Mouse (Mus musculus) ovary, adult 18-20 months (tissue): Measurements from ENCODE around the gene Cntnap2.
"Not testable (repeated sequence)": the region's sequence is repeated elsewhere in the genome, so short reads cannot be mapped to it uniquely, and the experiment has no call there.

Experiments used
- DNase-seq: peaks from one replicate; pipeline ENCODE4 v3.0.0; 2022; ENCODE audit warnings: low spot score, mixed read lengths

The Cntnap2 gene

GRCm38 (mm10) chr6:46263171-46263570 lies 1204.0 kb downstream of the Cntnap2 start:
- no peak for DNase-seq

- no peak for DNase-seq
Measured at GRCm38 (mm10) chr6:46346946-46347345, 1287.8 kb downstream of the Cntnap2 start.

- DNase-seq = no peak
Measured at GRCm38 (mm10) chr6:46361091-46361490, 1301.9 kb downstream of the Cntnap2 start.

- no peak for DNase-seq
Measured at GRCm38 (mm10) chr6:46362156-46362555, 1303.0 kb downstream of the Cntnap2 start.

DNA sequence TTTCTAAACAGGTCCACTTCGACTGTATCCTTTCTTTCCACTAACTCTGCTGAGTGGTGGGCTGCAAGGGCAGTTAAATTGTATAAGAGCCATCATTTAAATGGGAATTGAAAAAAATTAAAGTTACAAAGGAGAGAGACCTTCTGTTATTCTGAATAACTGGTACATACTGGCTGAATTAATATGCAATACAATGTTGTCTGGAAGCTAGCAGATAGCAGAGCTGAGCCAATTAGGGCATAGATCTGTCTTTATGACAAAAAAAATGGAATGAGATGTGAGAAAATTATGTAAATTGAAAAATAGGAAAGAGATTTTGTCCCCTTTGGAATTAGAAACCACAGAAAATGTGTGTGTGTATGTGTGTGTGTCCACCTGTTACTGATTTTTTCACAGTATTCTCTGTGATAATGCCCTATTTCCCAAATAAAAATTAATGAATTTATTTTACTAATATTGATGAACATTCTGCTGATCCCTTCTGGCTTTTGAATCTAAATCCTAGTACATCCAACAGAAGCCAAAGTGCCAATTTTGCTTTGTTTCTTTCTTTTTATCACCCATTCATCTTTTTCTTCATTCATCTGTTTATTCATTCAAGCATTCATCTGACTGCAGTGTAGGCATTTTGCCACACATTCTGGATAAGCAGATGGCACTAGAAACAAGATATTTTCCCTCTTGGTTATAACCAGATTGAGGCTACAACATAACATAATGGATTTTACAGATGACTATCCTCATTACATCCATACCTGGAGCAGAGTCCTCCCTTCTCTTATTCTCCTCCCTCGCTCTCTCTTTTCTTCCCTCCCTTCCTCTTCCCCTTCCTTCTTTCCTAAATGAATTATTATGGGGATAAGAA lies 1339.8 kb downstream of the Cntnap2 start:
- DNase-seq = no peak

GRCm38 (mm10) chr6:46414154-46414553 lies 1355.0 kb downstream of the Cntnap2 start:
- DNase-seq = no peak

DNA sequence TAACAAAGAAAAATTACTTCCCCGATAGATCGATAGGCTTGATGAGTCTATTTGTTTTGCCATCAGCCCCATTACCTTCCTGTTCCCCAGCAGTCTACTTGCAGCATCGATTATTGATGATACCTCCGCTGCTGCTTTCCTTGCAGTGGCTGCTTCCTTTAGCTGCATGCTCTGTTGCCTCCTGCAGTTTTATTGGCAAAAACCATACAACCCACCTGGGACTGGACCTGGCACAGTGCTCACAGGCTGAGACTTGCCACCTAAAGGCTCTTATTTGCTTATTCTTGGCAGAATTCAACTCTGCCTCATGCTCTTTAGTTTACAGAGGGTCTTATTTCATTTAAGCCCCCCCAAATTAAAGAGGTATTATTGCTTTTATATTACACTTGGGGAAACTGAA lies 1355.4 kb downstream of the Cntnap2 start:
- DNase-seq = no peak

DNA sequence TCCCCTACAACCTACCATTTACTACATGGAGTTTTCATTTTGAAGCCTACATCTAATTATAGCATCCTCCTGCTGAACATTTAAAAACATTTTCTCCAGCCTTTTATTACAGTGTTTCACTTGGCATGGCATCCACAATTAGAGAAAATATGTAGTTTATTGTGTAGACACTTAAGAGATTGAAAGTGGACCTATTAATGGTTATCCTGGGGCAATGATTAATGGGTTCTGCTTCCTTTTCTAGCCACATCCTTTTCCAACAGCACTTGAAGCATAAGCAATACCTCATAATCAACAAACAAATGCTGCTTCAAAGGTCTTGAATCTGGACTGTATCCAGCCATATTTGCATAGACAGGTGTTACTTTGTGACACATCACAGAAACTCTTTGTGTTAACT lies 1360.7 kb downstream of the Cntnap2 start:
- DNase-seq = no peak

DNA sequence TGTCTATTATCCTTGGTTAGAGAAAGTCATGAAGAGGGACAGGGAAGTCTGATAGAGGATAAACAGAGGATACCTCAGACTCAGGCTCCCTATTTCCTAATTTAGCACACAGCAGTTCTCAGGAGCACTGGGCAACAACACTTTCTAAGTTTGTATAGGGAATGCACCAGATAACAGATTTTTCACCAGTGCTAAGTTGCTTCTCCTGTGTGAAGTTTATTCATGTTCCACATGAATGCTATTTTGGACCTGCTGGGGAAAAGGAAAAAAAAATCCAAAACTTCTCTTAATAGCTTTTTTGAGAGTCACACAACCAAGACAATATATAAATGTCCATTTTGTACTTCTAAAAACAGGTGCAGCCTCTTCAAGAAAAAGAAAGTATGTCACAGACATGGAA lies 1361.2 kb downstream of the Cntnap2 start:
- DNase-seq = no peak

GRCm38 (mm10) chr6:46428231-46428630 lies 1369.1 kb downstream of the Cntnap2 start:
- DNase-seq = no peak

GRCm38 (mm10) chr6:46450917-46451638 lies 1391.9 kb downstream of the Cntnap2 start:
- no peak for DNase-seq

GRCm38 (mm10) chr6:46472683-46473082 lies 1413.5 kb downstream of the Cntnap2 start:
- no peak for DNase-seq

GRCm38 (mm10) chr6:46484392-46484791 lies 1425.2 kb downstream of the Cntnap2 start:
- DNase-seq = no peak

DNA sequence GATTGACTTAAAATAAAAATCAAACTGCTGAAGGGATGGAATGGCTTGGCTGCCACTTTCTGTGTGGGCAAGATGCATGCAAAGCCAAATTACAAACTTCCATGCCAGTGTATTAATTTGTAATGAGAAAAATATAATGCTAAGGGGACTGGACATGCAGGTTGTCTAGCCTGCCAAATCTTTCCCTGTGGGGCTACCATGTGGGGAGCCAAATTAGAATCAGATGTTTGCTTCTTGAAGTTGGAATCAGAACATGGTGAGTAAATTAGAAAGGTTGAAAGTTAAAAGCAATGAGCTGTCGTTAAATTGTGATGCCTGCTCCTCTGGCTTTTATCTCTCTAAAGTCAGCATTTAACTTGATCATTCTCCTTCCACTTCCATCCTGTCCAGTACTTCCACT lies 1443.6 kb downstream of the Cntnap2 start:
- DNase-seq = no peak

DNA sequence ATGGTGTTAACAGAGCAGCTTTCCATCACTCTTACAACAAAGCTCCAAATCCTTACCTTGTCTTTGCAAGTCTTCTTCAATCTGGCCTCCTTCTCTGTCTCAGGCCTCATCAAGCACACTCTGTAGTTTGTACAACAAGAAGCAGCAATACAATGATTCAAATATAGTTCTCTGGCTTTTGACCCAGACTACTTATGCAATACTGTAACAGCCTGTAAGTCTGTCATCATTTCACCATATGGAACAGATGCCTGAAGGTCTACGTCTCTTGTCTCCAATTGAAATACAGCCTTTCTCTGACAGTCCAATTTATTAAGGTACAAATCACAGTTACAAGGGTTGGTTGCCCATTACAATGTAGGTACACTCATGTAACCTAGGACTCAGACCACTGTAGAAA lies 1453.7 kb downstream of the Cntnap2 start:
- no peak for DNase-seq

DNA sequence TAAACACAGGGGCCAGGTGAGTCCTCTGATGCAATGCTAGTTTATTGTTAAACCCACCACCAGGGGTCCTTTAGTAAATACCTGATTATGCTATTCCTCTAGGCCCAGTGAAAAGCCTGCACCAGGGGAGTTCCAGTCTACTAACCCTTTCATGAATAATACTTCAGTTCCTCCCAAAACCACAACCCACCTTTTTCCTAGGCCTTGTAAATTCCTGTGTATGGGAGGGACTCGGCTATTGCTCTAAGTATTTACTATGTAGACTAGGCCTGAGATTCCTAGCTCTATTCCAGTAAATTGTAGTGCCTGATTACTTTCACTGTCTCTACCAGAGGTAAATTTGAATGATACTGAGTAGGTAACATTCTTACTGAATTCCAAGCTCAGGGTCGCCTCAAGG lies 1478.4 kb downstream of the Cntnap2 start:
- not testable (repeated sequence) for DNase-seq

- DNase-seq = no peak
Measured at GRCm38 (mm10) chr6:46563470-46563869, 1504.3 kb downstream of the Cntnap2 start.

DNA sequence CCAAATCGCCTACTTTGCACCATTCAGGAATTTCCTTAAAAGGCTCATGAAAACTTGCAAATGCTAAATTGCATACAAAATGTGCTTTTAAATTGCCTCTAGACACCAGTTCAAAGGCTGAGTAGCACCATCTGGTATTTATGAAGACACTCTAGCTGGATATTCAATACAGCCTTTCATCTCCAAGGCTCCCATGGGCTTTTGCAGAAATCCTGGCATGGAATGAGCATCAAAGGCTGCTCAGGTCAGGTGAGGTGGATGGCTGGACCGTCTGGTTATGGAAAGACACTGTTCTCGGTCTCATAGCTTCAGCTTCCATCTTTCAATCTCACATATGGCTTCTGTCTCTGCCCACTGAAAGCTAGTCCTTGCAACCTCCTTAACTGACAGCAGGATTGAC lies 1515.9 kb downstream of the Cntnap2 start:
- no peak for DNase-seq

GRCm38 (mm10) chr6:46612365-46612764 lies 1553.2 kb downstream of the Cntnap2 start:
- no peak for DNase-seq

DNA sequence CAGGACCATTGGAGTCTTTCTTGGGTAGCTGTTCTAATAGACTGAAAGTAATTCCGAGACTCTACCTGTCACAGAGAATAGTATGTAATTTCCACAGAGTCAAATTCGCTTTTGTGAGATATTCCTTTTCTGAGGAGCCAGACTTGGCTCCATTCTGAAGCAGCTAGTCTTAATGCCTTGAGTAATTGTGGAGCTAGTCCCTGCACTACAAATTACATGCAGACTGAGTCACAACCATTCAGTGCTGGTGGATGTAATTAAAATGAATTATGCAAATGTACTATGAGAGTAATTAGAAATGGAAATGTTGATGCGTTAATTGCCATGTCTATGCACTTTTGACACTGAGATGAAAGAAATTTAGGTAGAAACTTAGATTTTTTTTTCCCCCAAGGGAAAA lies 1553.7 kb downstream of the Cntnap2 start:
- DNase-seq = no peak

GRCm38 (mm10) chr6:46669018-46669417 lies 1609.9 kb downstream of the Cntnap2 start:
- no peak for DNase-seq

GRCm38 (mm10) chr6:46675081-46675480 lies 1615.9 kb downstream of the Cntnap2 start:
- DNase-seq = no peak

GRCm38 (mm10) chr6:46675621-46676020 lies 1616.5 kb downstream of the Cntnap2 start:
- no peak for DNase-seq
